Mouse (Mus musculus): ENCODE data around the gene Rbm6.

The Rbm6 gene

GRCm38 (mm10) chr9:107873137-107873536 lies at the start of gene Rbm6:
TSS of gene Rbm6 (minus strand) at chr9:107873237.
- no peak for DNase-seq (ENCODE audit: low read depth, low spot score)

GRCm38 (mm10) chr9:107919441-107919840 lies 46.4 kb upstream of the Rbm6 start:
- DNase-seq (ENCODE audit: low read depth, low spot score): no peak

GRCm38 (mm10) chr9:107918884-107919283 lies 45.8 kb upstream of the Rbm6 start:
- peak; percentile 61 for DNase-seq (ENCODE audit: low read depth, low spot score)

GRCm38 (mm10) chr9:107917895-107918608 lies 45.0 kb upstream of the Rbm6 start:
- DNase-seq (ENCODE audit: low read depth, low spot score): peak; percentile 78

- DNase-seq (ENCODE audit: low read depth, low spot score): no peak
Measured at GRCm38 (mm10) chr9:107914764-107915420, 41.9 kb upstream of the Rbm6 start.

GRCm38 (mm10) chr9:107910025-107910769 lies 37.2 kb upstream of the Rbm6 start:
- DNase-seq (ENCODE audit: low read depth, low spot score): no peak

- DNase-seq (ENCODE audit: low read depth, low spot score): no peak
Measured at GRCm38 (mm10) chr9:107908410-107909158, 35.5 kb upstream of the Rbm6 start.

GRCm38 (mm10) chr9:107907801-107908120 lies 34.7 kb upstream of the Rbm6 start:
- DNase-seq (ENCODE audit: low read depth, low spot score): no peak

- DNase-seq (ENCODE audit: low read depth, low spot score): no peak
Measured at GRCm38 (mm10) chr9:107906967-107907800, 34.1 kb upstream of the Rbm6 start.

- peak; percentile 22 for DNase-seq (ENCODE audit: low read depth, low spot score)
Measured at GRCm38 (mm10) chr9:107906252-107906966, 33.4 kb upstream of the Rbm6 start, which contains the start of gene Mst1r. TSS of gene Mst1r (plus strand) at chr9:107906873.

- DNase-seq (ENCODE audit: low read depth, low spot score): peak; percentile 91
Measured at GRCm38 (mm10) chr9:107904726-107905125, 31.7 kb upstream of the Rbm6 start.

GRCm38 (mm10) chr9:107901627-107901914 lies 28.5 kb upstream of the Rbm6 start:
- no peak for DNase-seq (ENCODE audit: low read depth, low spot score)

GRCm38 (mm10) chr9:107900840-107901626 lies 28.0 kb upstream of the Rbm6 start:
- peak; percentile 95 for DNase-seq (ENCODE audit: low read depth, low spot score)

GRCm38 (mm10) chr9:107899855-107900254 lies 26.8 kb upstream of the Rbm6 start:
- DNase-seq (ENCODE audit: low read depth, low spot score): no peak

- no peak for DNase-seq (ENCODE audit: low read depth, low spot score)
Measured at GRCm38 (mm10) chr9:107898563-107898962, 25.5 kb upstream of the Rbm6 start.

GRCm38 (mm10) chr9:107891023-107891422 lies 18.0 kb upstream of the Rbm6 start:
- DNase-seq (ENCODE audit: low read depth, low spot score): no peak

- no peak for DNase-seq (ENCODE audit: low read depth, low spot score)
Measured at GRCm38 (mm10) chr9:107890260-107890659, 17.2 kb upstream of the Rbm6 start.

- peak; percentile 65 for DNase-seq (ENCODE audit: low read depth, low spot score)
Measured at GRCm38 (mm10) chr9:107888267-107888850, 15.3 kb upstream of the Rbm6 start.

GRCm38 (mm10) chr9:107887804-107888266 lies 14.8 kb upstream of the Rbm6 start, which contains the start of gene Mon1a:
TSS of gene Mon1a (plus strand) at chr9:107888151.
- DNase-seq (ENCODE audit: low read depth, low spot score): peak; percentile 98
